Mouse (Mus musculus) left cerebral cortex, postnatal 36 days (tissue): Measurements from ENCODE around the gene Car9. TPM values are rescaled to one million over a fixed set of nuclear protein-coding genes. Genes with fewer than 3 reads are reported as not detected.
A peak's percentile ranks its signal among the peaks of the same experiment; 100 is the strongest.
"Not testable (repeated sequence)": the region's sequence is repeated elsewhere in the genome, so short reads cannot be mapped to it uniquely, and the experiment has no call there.

Experiments used
- DNase-seq, 2 experiments: peaks; one replicate each; pipeline ENCODE4 v3.0.0; 2021 to 2022; ENCODE audit warnings: low spot score in 2 of 2, mixed read lengths in 1 of 2
- intact Hi-C: fragments of 180-260 bp; cut with DNase I; formaldehyde crosslinking; loops from one replicate; pipeline ENCODE4 v1.15.1; 2025
- total RNA-seq, 2 experiments: library from RNA; stranded (reverse); gene quantifications; 2 replicates each; pipeline ENCODE4 v1.2.3; 2021

Car9 gene
- total RNA-seq, 2 experiments from 2014 or later: 0.54 to 1.1 TPM

DNA sequence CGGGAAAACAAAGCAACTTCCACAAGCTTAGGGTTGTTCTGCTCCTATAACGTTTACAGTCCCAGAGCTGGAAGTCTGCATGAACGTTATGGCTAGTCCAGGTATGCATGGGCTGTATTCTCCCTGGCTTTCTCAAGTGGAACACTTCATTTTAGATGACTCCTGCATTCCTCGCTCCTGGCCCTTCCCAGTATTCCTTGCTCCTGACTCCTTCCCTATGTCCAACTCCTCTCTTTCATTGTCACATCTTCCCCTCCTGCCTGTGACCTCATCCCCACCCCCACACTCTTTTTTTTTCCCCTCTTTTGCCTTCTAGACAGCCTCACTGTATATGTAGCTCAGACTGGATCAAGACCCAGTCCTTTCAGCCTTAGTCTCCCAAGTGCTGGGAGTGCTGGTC lies 7.0 kb downstream of the Car9 start:
- no peak for DNase-seq
- intact Hi-C loops: no loop called here

GRCm38 (mm10) chr4:43515764-43516708 lies 9.3 kb downstream of the Car9 start:
- intact Hi-C loops: no loop called here
- no peak for DNase-seq

DNA sequence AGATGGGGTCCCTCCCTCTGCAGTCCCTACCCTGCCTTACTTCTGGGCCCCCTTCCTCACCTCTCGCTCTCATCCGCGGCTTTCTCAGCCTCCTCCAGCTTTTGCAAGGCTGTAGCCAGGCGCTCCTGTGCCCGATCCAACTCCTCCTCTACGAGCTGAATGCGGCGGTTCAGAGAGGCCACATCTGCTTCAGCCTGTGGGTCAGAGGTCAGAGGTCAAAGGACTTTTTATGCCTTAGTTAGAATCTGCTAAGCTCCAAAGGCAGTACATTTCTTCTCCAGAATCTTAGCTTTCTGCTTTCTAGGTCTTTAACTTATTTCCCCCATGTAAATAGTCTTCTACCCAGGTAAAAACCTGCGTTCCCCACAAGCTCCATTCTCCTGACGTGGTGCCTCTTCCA lies 12.8 kb downstream of the Car9 start:
- no peak for DNase-seq
- intact Hi-C loops: no loop called here

DNA sequence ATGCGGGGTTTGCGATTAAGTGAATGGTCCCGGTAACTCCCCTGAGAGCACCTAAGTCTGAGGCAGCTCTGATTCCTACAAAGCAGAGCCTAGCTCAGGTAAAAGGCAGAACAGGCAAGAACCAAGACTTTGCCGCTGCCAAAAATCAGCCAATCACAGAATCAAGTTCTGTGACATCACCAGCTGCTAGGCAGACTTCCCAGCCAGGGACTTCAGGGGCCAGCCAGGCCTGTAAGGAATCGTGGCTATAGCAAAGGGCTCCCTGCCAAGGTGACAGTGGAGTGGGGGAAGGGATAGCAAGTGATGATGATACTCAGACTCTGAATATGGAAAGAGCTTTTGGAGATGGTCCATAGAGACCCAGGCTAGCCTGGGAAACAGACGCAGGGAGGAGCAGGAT lies 13.2 kb downstream of the Car9 start:
- intact Hi-C loops: no loop called here

DNA sequence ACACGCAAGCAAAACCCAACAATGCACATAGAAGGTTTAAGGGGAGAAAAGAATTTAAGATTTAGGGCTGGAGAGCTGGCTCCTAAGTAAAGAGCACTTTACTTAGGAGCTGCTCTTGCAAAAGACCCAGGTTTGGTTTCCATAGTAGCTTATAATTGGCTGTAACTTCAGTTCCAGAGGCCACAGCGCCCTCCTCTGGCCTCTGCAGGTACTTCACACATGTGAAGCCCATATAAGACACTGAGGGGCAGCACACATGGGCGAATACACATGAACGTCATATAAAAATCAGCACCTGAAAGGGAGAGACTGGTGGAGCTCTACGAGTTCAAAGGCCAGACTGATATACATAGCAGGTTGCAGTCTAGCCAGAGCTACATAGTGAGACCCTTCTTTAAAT lies 21.1 kb downstream of the Car9 start:
- DNase-seq: no peak
- intact Hi-C loops: no loop called here

More for the DNA sequence above, 13.2 kb downstream of the Car9 start:
- DNase-seq: peak; percentile 80 to 86

GRCm38 (mm10) chr4:43528487-43528886 lies 21.7 kb downstream of the Car9 start:
- intact Hi-C loops: no loop called here
- no peak for DNase-seq

GRCm38 (mm10) chr4:43530081-43530501 lies 23.3 kb downstream of the Car9 start:
- intact Hi-C loops: no loop called here
- DNase-seq: no peak

DNA sequence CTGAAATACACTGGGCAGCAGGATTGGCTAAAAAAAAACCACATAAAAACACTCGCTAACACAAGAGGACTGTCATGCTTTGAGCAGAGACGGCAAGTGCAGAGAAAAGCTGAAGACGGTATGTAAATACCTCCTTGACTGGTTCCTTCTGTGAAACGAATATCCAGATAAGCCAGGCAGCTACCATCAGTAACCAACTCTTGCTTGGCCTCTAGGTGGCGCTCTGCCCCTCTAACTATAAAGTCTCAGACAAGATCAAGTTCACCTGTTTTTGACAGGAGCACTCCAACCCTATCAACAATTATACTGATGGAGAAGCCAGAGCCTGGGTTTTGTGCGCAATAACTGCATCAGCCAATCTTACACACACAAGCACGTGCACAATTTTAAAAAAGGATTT lies 23.8 kb downstream of the Car9 start:
- DNase-seq: peak; percentile 63 to 69
- intact Hi-C loops: no loop called here

DNA sequence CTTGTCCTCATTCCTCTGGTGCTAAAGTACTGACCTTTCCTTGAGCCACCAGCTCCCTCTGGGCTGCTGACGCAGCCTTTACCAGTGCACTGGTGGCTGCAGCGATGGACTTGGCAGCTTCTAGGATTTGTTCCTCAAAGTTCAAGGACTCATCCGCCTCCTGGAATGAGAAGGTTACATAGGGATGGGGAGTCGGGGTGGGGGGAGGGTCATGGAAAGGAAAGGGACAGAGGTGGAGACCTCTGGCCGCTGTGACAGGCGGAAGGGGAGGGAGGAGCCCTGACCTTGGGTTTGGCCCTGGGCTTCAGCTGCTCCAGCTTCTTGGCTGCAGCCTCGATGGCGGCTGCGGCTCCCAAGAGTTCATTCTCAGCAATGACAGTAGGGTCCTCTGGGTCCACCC lies 26.5 kb downstream of the Car9 start:
- no peak for DNase-seq
- intact Hi-C loops: no loop called here

- intact Hi-C loops: no loop called here
- no peak for DNase-seq
These were observed 28.9 kb downstream of the Car9 start for GRCm38 (mm10) chr4:43535628-43536027.

- no peak for DNase-seq
- intact Hi-C loops: no loop called here
These were observed 29.3 kb downstream of the Car9 start for GRCm38 (mm10) chr4:43536031-43536430.

DNA sequence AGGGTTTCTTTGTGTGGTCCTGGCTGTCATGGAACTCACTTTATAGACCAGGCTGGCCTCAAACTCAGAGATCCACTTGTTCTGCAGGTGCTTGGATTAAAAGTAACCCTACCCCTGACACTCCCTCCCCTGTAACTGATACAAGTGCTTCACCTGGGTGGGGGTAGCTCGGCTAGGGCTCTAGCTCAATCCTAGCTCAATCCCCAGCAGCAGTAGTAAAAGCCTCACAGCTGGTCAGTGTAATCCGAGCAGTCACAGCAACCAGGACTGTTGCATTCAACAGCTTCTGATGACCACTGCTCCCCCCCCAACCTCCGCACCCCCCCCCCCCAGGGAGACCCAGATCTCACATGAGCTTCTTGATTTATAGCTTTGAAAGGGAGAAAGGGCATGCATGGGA lies 35.3 kb downstream of the Car9 start:
- no peak for DNase-seq
- intact Hi-C loops: no loop called here

GRCm38 (mm10) chr4:43546375-43547047 lies 39.7 kb downstream of the Car9 start:
- no peak for DNase-seq
- intact Hi-C loops: no loop called here

DNA sequence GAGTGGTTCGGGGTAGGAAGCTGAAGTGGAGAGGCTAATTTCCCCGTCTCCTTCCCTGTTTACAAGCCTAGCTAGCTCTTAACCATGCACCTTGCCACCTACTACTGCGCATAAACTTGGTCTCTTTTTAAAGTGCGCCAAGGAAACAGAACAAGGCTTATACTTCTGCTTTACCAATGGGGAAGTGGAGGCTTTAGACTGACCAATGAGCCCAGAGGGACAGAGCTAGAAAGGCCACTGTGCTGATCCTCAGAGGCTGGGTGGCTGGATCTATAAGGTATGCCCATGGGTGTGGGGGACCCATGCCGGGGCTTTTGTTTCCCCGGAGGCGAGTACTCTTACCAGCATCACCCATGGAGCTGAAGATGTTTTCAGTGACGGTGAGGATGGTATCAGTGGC lies 40.4 kb downstream of the Car9 start:
- DNase-seq: no peak
- intact Hi-C loops: no loop called here

DNA sequence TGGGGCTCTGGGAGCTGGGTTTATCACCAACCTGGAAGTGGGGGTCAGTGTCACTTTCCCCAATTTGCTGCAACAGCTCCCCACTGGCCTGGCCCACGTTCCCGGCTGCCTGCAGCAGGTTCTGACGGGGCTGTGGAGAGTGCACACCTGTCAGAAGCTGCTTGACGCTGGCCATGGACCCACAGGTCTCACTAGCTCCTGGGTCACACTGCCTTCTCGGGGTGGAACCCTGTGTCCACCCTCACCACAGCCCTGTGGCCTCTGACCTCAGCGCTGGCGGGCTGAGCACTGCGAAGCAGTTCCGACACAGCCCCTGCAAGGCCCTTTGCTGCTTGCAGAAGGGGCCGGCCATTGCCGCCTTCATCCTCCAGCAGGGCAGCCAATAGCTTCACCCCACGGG lies 42.3 kb downstream of the Car9 start:
- DNase-seq: no peak
- intact Hi-C loops: no loop called here

DNA sequence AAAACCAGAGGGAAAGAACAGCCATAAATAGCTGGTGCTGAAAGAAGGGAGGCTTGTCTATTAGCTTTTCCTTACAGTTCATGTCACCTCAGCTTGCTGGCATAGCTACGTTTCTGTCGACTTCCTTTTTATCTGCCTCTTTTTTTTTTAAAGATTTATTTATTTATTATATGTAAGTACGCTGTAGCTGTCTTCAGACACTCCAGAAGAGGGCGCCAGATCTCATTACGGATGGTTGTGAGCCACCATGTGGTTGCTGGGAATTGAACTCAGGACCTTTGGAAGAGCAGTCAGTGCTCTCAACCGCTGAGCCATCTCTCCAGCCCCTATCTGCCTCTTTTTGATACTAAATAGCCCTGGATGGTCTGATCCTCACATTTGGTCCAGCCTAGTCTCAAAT lies 45.1 kb downstream of the Car9 start:
- intact Hi-C loops, DNase-seq: not testable (repeated sequence)

DNA sequence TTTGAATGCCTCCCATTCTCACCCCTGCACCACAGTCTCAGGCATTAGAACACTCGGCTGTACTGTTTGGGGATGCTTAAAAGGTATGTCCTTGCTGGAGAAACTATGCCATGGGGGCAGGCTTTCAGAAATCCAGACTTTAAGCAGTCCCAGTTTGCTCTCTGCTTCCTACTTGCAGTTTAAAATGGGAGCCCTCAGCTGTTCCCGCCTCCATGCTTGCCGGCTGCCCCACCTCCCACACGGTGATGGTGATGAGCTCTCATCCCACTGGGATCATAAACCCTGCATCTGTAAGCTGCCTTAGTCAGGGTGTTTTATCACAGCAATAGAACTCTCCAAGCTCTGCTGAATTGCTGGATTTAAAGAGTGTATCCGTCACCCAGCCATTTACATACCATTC lies 45.7 kb downstream of the Car9 start:
- peak; percentile 62 to 65 for DNase-seq
- intact Hi-C loops: no loop called here

DNA sequence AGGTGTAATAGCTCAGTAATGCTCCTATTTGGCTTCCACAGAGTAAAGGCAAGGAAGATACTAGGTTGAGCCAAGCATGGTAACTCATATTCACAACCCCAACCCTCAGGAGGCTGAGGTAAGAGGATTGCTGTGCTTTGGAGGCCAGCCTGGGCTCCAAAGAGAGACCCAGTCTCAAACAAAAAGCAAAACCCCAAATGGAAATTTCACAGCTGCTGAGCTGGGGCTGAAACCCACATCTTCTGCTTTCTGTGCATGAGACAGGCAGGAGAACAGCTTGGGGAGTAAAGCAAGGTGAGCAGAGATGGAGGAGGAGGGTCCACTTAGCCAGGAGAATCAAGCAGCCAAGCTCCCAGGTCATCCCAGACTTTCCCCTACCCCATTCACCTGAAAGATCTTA lies 47.1 kb downstream of the Car9 start:
- intact Hi-C loops: no loop called here
- no peak for DNase-seq

GRCm38 (mm10) chr4:43555926-43556325 lies 49.2 kb downstream of the Car9 start:
- DNase-seq: no peak
- intact Hi-C loops: loop anchor here (5.0 kb wide), 1 partner anchor 64 kb away; the partner anchor contains the start of gene Ccdc107

DNA sequence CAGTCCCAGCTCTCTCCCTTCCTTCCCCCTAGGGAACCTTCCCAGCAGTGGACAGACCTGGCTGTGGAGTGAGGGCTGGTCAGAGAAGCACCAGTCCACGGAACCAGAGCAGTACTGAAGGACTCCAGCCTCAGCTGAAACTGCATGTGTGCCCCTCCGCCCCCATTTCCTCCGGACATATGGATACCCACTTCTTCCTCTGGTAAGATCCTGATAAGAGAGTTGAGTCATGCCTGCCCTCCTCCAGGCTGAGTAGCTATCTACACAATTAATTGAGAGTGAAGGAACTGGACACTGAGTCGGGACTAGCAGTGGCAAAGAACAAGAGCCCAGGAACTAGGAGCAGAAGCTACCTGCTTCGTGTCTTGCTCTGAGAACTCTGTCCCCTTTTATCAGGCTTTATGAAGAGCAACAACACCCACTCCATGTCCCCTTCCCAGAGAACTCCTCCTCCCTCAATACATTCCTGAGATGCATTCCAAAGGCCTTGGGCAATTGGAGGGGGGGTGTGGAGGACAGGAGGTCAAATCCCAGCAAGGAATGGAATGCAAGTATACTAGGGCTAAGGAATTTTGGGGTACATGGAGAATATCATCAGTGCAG lies 51.4 kb downstream of the Car9 start:
- intact Hi-C loops: loop anchor here (5.0 kb wide), 1 partner anchor 66 kb away; the partner anchor contains the start of gene Ccdc107
- DNase-seq: no peak
